20 mouse cellular contexts compared by ENCODE assay signal in the genomic region with DNA sequence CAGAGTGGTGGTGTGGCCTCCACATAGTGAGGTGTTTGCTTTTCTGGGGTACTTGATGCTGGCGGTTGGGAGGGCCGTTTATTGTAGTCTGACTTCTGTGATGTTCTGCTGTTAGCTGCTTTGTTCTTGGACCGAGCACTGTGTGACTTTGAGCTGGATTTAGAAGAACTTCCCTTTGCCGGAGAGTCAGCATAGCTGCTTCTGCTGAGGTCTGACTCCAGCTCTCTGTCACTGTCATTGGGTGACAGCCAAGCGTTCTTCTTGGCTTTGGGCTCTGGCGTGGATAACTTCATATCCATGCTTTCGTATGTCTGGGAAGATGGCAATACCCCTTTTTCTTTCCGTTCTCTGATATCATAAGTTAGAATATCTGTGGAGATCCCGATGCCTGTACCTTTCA. TPM values are rescaled to one million over a fixed set of nuclear protein-coding genes. Genes with fewer than 3 reads are reported as not detected.
A peak's percentile ranks its signal among the peaks of the same experiment; 100 is the strongest.
DNase-seq lines count a peak whose midpoint lies in the region; ATAC-seq and TF ChIP-seq lines count a peak whose summit lies in the region.
"Had no signal": no experiment of that assay in that cellular context is flagged by ENCODE, and none has a peak within 500 bp of the region (broad histone marks: within the 10 kb centered on the region; RNA-seq: fewer than 3 reads in every experiment).

No protein-coding gene starts in this region.

- 0 out of 2 replicates have a peak, but pooled peaks cover 4% of the 10 kb centered on the region for H3K9me3 ChIP-seq in hindbrain, embryonic 16.5 days (ENCODE audit: control insufficient read depth, low read length)
- H3K9me3 ChIP-seq: embryonic facial prominence, embryonic 13.5 days; forebrain, embryonic 12.5 days; heart, embryonic 15.5 days; hindbrain, embryonic 10.5 days; kidney, embryonic 15.5 days had no signal

- peaks cover 21% of the 10 kb centered on the region; the same call in 1 of the 2 replicates for H3K4me1 ChIP-seq in cerebellum, adult 2 months (ENCODE audit: control insufficient read depth, insufficient read depth, low read length)
- H3K4me1 ChIP-seq in hindbrain, embryonic 16.5 days (ENCODE audit: control insufficient read depth, insufficient read depth, low read depth, low read length), result no peaks in the 10 kb centered on the region
- H3K4me1 ChIP-seq: embryonic facial prominence, embryonic 13.5 days; forebrain, embryonic 12.5 days; hindbrain, embryonic 10.5 days; kidney, embryonic 15.5 days had no signal

- no peaks in the 10 kb centered on the region for H3K27me3 ChIP-seq in cerebellum, adult 2 months (ENCODE audit: control insufficient read depth, insufficient read depth, low read length)
- H3K27me3 ChIP-seq in hindbrain, embryonic 16.5 days (replicated peaks; ENCODE audit: control insufficient read depth, insufficient read depth, low read length), result no peaks in the 10 kb centered on the region
- H3K27me3 ChIP-seq: embryonic facial prominence, embryonic 13.5 days; forebrain, embryonic 12.5 days; heart, embryonic 15.5 days; kidney, embryonic 15.5 days had no signal

- 28% methylated on average over 9 of the region's 9 CpGs for WGBS in cerebellum, adult 2 months
- WGBS in hindbrain, embryonic 16.5 days, result 89% methylated on average over 9 of the region's 9 CpGs

- no peak overlapping the region for H3K27ac ChIP-seq in cerebellum, adult 2 months (ENCODE audit: insufficient read depth, low read length)
- no peak overlapping the region for H3K27ac ChIP-seq in hindbrain, embryonic 16.5 days (ENCODE audit: low read depth, low read length)
- H3K27ac ChIP-seq: embryonic facial prominence, embryonic 13.5 days; forebrain, embryonic 12.5 days; heart, adult 2 months; heart, embryonic 15.5 days; hindbrain, embryonic 10.5 days; hindbrain, embryonic 14.5 days; kidney, embryonic 15.5 days had no signal

- TF ChIP-seq POLR2A in cerebellum, adult 2 months (IDR thresholded peaks at IDR 0.05; ENCODE audit: borderline replicate concordance, insufficient read depth, low read length), result no peak

- H3K4me2 ChIP-seq in hindbrain, embryonic 16.5 days (ENCODE audit: low read length), result no peak overlapping the region
- H3K4me2 ChIP-seq: embryonic facial prominence, embryonic 13.5 days; forebrain, embryonic 12.5 days; heart, embryonic 11.5 days; heart, embryonic 15.5 days; hindbrain, embryonic 14.5 days; kidney, embryonic 15.5 days had no signal

- H3K36me3 ChIP-seq in hindbrain, embryonic 16.5 days (ENCODE audit: control insufficient read depth, insufficient read depth, low read length), result peaks cover 8% of the 10 kb centered on the region; the same call in 1 of the 2 replicates
- H3K36me3 ChIP-seq: embryonic facial prominence, embryonic 13.5 days; forebrain, embryonic 12.5 days; heart, embryonic 15.5 days; hindbrain, embryonic 10.5 days; kidney, embryonic 15.5 days had no signal

- no peak overlapping the region for H3K9ac ChIP-seq in hindbrain, embryonic 16.5 days (ENCODE audit: low read depth, low read length)
- H3K9ac ChIP-seq: embryonic facial prominence, embryonic 13.5 days; forebrain, embryonic 12.5 days; heart, embryonic 15.5 days; hindbrain, embryonic 14.5 days; kidney, embryonic 15.5 days had no signal

- no peak for TF ChIP-seq CTCF in cerebellum, adult 2 months (IDR thresholded peaks at IDR 0.05; ENCODE audit: borderline replicate concordance, insufficient read depth, low read depth, low read length)

- intact Hi-C loops in heart, postnatal 36 days (cut with DNase I), result no loop called here

- no peak for ATAC-seq in hindbrain, embryonic 16.5 days
- ATAC-seq: intestine, embryonic 16.5 days had no signal

- peak; percentile 73 for DNase-seq in heart, adult 11 months
- DNase-seq in heart, postnatal 36 days, result no peak
- peak; percentile 63 to 77 for DNase-seq in cerebellum, adult 2 months
- DNase-seq in cerebellum, postnatal 10 days, result peak; percentile 66 to 70
- DNase-seq in thymus, adult 18-20 months, result no peak
- no peak for DNase-seq in ovary, postnatal 10 days (ENCODE audit: low spot score)
- DNase-seq: adrenal gland, adult 2 months; adrenal gland, postnatal 25 days; heart, adult 2 months; heart, postnatal 14 days; kidney, adult 2 months had no signal

- H3K4me3 ChIP-seq in cerebellum, adult 2 months (replicated peaks; ENCODE audit: insufficient read depth, low read depth, low read length), result no peak overlapping the region
- no peak overlapping the region for H3K4me3 ChIP-seq in hindbrain, embryonic 16.5 days (ENCODE audit: low read length)
- H3K4me3 ChIP-seq: embryonic facial prominence, embryonic 13.5 days; forebrain, embryonic 12.5 days; heart, adult 2 months; heart, embryonic 15.5 days; hindbrain, embryonic 10.5 days; kidney, embryonic 15.5 days had no signal

RNA-seq across cellular contexts. Expression of gene Unc13c, which starts 36.8 kb away (rescaled TPM):
- total RNA-seq in heart, postnatal 36 days (2021), result under 1 TPM; 0.24 to 0.28 TPM
- 41.2 TPM in 2 replicates for polyA plus RNA-seq in cerebellum, adult 2 months (2012; rRNA removed)
- polyA plus RNA-seq in hindbrain, embryonic 16.5 days (2015; fragmentation: Nextera tagmentation; extraction: Ambion mirVana), result 6.3 and 7.6 TPM in 2 replicates

Comparison
In these comparisons a context has a peak if more than half of its experiments do, and no peak if none do; other contexts are left out.
1. DNase-seq: peak in heart, adult 11 months (single experiment), cerebellum, adult 2 months (2 of 2) and cerebellum, postnatal 10 days (2 of 2); none in heart, postnatal 36 days (0 of 2), thymus, adult 18-20 months (0 of 2) and ovary, postnatal 10 days (single experiment).